Mouse (Mus musculus) embryonic facial prominence, embryonic 15.5 days (tissue): ENCODE measurements around the gene N4bp3. TPM values are rescaled to one million over a fixed set of nuclear protein-coding genes. Genes with fewer than 3 reads are reported as not detected.

ENCODE experiments used
- ATAC-seq: fragments of 200-750 bp; cut with Nextera tagmentation; 2 replicates; pipeline ENCODE4 v1.8.0; 2017; ENCODE audit warnings: low read depth, moderate TSS enrichment; ENCODE audit not compliant: insufficient number of reproducible peaks, low FRiP score, low TSS enrichment
- H3K27ac ChIP-seq: fragments of 300-500 bp; sonication (generic); replicated peaks from 2 replicates; pipeline ENCODE4 v1.5.1; 2015; ENCODE audit warnings: mild to moderate bottlenecking, inconsistent platforms
- H3K27me3 ChIP-seq: fragments of 300-500 bp; sonication (generic); 2 replicates; pipeline ENCODE4 v1.6.1; 2015; ENCODE audit warnings: inconsistent platforms
- H3K36me3 ChIP-seq: fragments of 300-500 bp; sonication (generic); 2 replicates; pipeline ENCODE4 v1.6.1; 2015; ENCODE audit warnings: mild to moderate bottlenecking, inconsistent platforms
- H3K4me1 ChIP-seq: fragments of 300-500 bp; sonication (generic); 2 replicates; pipeline ENCODE4 v1.6.1; 2015; ENCODE audit warnings: inconsistent platforms
- H3K4me2 ChIP-seq: fragments of 300-500 bp; sonication (generic); replicated peaks from 2 replicates; pipeline ENCODE4 v1.6.1; 2015; ENCODE audit warnings: mild to moderate bottlenecking, inconsistent platforms
- H3K4me3 ChIP-seq: fragments of 300-500 bp; sonication (generic); replicated peaks from 2 replicates; pipeline ENCODE4 v1.5.1; 2015; ENCODE audit warnings: mild to moderate bottlenecking, inconsistent platforms
- H3K9ac ChIP-seq: fragments of 300-500 bp; sonication (generic); 2 replicates; pipeline ENCODE4 v1.6.1; 2015; ENCODE audit warnings: inconsistent platforms
- H3K9me3 ChIP-seq: fragments of 300-500 bp; sonication (generic); replicated peaks from 2 replicates; pipeline ENCODE4 v1.6.1; 2016; ENCODE audit warnings: inconsistent platforms
- WGBS: fragments of 180-500 bp; shearing (Covaris S2); methylation state at CpG from one replicate; pipeline ENCODE4 v1.1.7; 2015; 5-methylcytosine and 5-hydroxymethylcytosine counted together
- polyA plus RNA-seq: library from polyadenylated mRNA; unstranded; fragments of >200 nt; fragmentation: Nextera tagmentation; extraction: Ambion mirVana; gene quantifications from 2 replicates; pipeline ENCODE4 v1.2.1, GENCODE M21; 2015

N4bp3 gene
- polyA plus RNA-seq, 1 experiment from 2014 or later: 41.0 TPM

- Histone ChIP-seq H3K4me3 (no peak overlapping the region), H3K4me2 (no peak overlapping the region), H3K4me1 (peaks cover 42% of the 10 kb centered on the region), H3K27me3 (no peaks in the 10 kb centered on the region), H3K9ac (no peak overlapping the region), H3K36me3 (no peaks in the 10 kb centered on the region), H3K9me3 (no peaks in the 10 kb centered on the region), H3K27ac (no peak overlapping the region)
- no peak for ATAC-seq
- 87% methylated on average over 4 of the region's 4 CpGs for WGBS
Measured at GRCm38 (mm10) chr11:51652889-51653418, 2.3 kb upstream of the N4bp3 start.

DNA sequence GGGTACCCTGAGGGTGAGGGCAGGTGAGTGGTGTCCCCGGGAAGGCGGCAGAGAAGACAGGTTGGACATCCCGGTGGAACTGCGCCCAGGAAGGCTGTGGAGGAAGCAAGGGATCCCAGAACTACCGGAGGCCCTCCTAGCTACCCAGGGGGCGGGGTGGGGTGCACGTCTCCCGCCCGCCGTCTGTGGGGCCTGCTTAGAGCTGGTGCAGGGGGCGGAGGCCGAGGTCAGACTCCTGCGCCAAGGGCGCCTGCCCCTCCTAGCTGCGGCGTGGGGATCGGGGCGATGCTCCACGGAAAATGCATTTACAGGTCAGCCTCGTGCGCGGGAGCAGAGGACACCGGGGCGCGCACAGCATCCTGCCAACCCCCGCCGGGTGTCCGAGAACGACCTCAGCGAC is 381 bp downstream of the N4bp3 start:
- under 1% methylated on average over 30 of the region's 30 CpGs for WGBS

GRCm38 (mm10) chr11:51649889-51650199 is 798 bp downstream of the N4bp3 start:
- Histone ChIP-seq H3K4me2 (peak overlapping the region; percentile 97), H3K9me3 (no peaks in the 10 kb centered on the region), H3K36me3 (0 out of 2 replicates have a peak, but pooled peaks cover 8% of the 10 kb centered on the region), H3K4me1 (peaks cover 50% of the 10 kb centered on the region), H3K4me3 (peak overlapping the region; percentile 70), H3K27me3 (no peaks in the 10 kb centered on the region), H3K9ac (peak overlapping the region; percentile 62), H3K27ac (peak overlapping the region; percentile 83)
- WGBS: 4% methylated on average over 7 of the region's 7 CpGs
- no peak for ATAC-seq

More for the DNA sequence above, 381 bp downstream of the N4bp3 start:
- Histone ChIP-seq H3K27me3 (no peaks in the 10 kb centered on the region), H3K4me1 (peaks cover 47% of the 10 kb centered on the region), H3K4me2 (peak overlapping the region; percentile 97), H3K36me3 (0 out of 2 replicates have a peak, but pooled peaks cover 4% of the 10 kb centered on the region), H3K9me3 (no peaks in the 10 kb centered on the region), H3K4me3 (peak overlapping the region; percentile 70), H3K27ac (peak overlapping the region; percentile 83), H3K9ac (peak overlapping the region; percentile 62)
- no peak for ATAC-seq

GRCm38 (mm10) chr11:51649111-51649888 is 1.3 kb downstream of the N4bp3 start:
- H3K27me3 ChIP-seq: no peaks in the 10 kb centered on the region
- WGBS: 35% methylated on average over 11 of the region's 11 CpGs
- ATAC-seq: peak; percentile 37; the same call in 1 of the 2 replicates
- H3K9me3 ChIP-seq: no peaks in the 10 kb centered on the region
- H3K36me3 ChIP-seq: 0 out of 2 replicates have a peak, but pooled peaks cover 13% of the 10 kb centered on the region
- peak overlapping the region; percentile 83 for H3K27ac ChIP-seq
- peak overlapping the region; percentile 97 for H3K4me2 ChIP-seq
- peaks cover 50% of the 10 kb centered on the region for H3K4me1 ChIP-seq
- peak overlapping the region; percentile 62 for H3K9ac ChIP-seq
- peak overlapping the region; percentile 70 for H3K4me3 ChIP-seq

GRCm38 (mm10) chr11:51648566-51648965 is 2.1 kb downstream of the N4bp3 start:
- Histone ChIP-seq H3K4me1 (peaks cover 56% of the 10 kb centered on the region), H3K27ac (peak overlapping the region; percentile 77), H3K4me3 (peak overlapping the region; percentile 70), H3K36me3 (0 out of 2 replicates have a peak, but pooled peaks cover 13% of the 10 kb centered on the region), H3K9me3 (no peaks in the 10 kb centered on the region), H3K27me3 (no peaks in the 10 kb centered on the region), H3K4me2 (peak overlapping the region; percentile 97), H3K9ac (no peak overlapping the region)
- 26% methylated on average over 3 of the region's 3 CpGs for whole genome bisulfite sequencing
- ATAC-seq: no peak

DNA sequence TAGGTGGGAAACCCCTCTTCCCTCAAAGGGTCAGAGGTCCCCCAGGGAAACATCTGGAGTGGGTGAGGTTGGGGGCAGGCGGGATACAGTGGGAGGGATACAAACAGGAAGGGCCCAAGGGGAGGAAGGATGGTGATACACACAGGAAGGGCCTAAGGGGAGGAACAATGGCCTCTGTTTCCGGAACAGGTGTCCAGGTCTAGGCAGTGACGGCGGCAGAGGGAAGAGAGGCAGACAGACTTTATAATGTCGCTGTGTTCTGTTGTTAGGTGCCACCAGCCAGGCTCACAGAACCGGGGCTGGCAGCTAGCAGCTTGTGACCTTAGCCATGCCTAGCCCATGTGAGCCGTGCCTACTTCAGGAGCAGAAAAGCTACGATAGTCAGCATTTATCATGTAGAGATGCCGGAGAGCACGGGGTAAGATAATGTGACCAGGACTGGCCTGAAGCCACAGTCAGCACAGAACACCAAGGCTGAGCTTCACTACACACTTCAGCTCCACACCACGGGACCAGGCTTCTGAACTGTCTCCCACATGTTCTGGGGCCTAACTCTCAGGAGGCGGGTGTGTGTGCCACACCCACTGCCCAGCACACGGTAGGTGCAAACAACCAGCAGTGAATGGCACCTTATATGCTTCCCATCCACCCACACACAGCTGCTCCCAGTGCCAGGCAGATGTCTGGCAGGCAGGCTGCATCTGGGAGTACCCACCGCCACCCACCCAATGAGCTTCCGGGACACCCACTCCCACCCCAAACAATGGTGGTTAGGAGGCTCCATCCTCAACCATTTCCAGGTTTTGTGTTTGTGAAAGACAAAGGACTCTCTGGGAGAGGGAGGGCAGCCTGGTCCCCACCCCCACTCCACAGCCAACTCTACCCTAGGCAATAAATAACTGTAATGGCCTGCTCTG is 3.6 kb downstream of the N4bp3 start:
- Histone ChIP-seq H3K4me1 (peaks cover 68% of the 10 kb centered on the region), H3K27me3 (no peaks in the 10 kb centered on the region), H3K36me3 (peaks cover 20% of the 10 kb centered on the region; the same call in 1 of the 2 replicates), H3K9ac (no peak overlapping the region), H3K27ac (peak overlapping the region; percentile 44; the same call in 1 of the 2 replicates), H3K9me3 (no peaks in the 10 kb centered on the region), H3K4me3 (no peak overlapping the region), H3K4me2 (peak overlapping the region; percentile 13; the same call in 1 of the 2 replicates)
- 56% methylated on average over 15 of the region's 15 CpGs for WGBS
- ATAC-seq: no peak

DNA sequence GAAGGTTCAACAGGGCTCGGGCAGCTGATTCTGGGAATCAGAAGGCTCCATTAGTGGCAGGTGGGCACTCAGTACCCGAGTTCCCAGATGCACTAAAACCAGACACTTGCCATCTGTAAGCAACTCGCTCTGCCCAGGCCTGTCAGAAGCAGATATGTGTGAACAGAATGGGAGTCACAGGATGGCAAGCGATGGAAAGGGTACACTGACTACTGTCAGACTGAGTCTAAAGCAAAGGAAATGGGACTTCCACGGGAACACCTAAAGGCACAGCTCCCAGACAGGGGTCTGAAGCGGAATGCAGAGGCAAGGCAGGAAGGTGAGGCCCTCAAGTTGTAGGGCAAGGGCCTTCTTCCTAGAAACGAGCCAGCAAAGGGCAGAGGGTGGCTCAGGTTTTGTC is 4.4 kb downstream of the N4bp3 start:
- Histone ChIP-seq H3K27ac (0 out of 2 replicates have a peak overlapping the region, but pooled peaks have one; percentile 39), H3K4me3 (no peak overlapping the region), H3K36me3 (peaks cover 20% of the 10 kb centered on the region; the same call in 1 of the 2 replicates), H3K9ac (no peak overlapping the region), H3K4me2 (no peak overlapping the region), H3K4me1 (peaks cover 68% of the 10 kb centered on the region), H3K9me3 (no peaks in the 10 kb centered on the region), H3K27me3 (no peaks in the 10 kb centered on the region)
- WGBS: 66% methylated on average over 7 of the region's 7 CpGs
- no peak for ATAC-seq

DNA sequence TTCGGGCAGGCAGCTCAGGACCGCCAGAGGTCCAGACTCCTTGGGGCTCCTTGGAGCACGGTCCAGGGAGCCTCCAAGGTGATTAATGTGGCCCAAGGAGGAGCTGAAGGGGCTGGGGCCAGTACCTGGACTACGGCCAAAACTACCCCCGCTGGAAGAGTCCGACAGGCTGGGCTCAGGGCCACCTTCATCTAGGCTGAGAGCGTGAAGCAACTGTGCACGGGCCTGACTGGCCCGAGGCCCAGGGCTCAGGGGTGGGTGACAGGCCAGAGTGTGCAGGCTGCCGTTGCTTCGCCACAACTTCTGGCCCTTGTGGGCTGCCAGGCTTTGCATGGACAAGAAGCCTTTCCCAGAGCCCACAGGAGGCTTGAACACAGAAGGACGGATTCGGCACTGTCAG is 5.3 kb downstream of the N4bp3 start:
- H3K4me2 ChIP-seq: no peak overlapping the region
- peaks cover 75% of the 10 kb centered on the region for H3K4me1 ChIP-seq
- H3K9me3 ChIP-seq: no peaks in the 10 kb centered on the region
- peaks cover 20% of the 10 kb centered on the region; the same call in 1 of the 2 replicates for H3K36me3 ChIP-seq
- ATAC-seq: no peak
- no peak overlapping the region for H3K9ac ChIP-seq
- no peak overlapping the region for H3K4me3 ChIP-seq
- whole genome bisulfite sequencing: 82% methylated on average over 13 of the region's 13 CpGs
- no peak overlapping the region for H3K27ac ChIP-seq
- no peaks in the 10 kb centered on the region for H3K27me3 ChIP-seq

- Histone ChIP-seq H3K4me2 (peak overlapping the region; percentile 21; the same call in 1 of the 2 replicates), H3K9ac (no peak overlapping the region), H3K4me1 (peaks cover 68% of the 10 kb centered on the region), H3K27me3 (no peaks in the 10 kb centered on the region), H3K9me3 (no peaks in the 10 kb centered on the region), H3K36me3 (peaks cover 20% of the 10 kb centered on the region; the same call in 1 of the 2 replicates), H3K27ac (peak overlapping the region; percentile 79), H3K4me3 (no peak overlapping the region)
- WGBS: 76% methylated on average over 16 of the region's 16 CpGs
- no peak for ATAC-seq
Measured at GRCm38 (mm10) chr11:51644217-51644616, 6.4 kb downstream of the N4bp3 start.

DNA sequence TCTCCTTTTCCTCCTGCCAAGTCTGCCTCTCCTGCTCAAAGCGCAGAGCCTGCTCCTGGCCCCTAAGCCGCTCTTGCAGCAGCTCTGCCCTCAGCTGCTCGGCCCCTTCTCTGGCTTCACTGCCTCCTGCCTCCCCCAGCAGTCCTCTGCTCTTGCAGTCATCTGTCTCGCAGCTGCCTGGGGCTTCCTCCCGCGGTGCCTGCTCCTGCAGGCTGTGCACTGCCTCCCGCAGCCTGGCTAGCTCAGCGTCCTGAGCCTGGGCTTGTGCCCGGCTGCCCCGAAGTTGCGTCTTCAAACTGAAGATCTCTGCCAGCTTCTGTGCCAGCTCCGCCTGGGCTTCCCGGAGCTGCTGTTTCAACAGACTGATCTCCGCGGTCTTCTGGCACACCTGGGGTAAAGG is 6.9 kb downstream of the N4bp3 start:
- H3K4me1 ChIP-seq: peaks cover 63% of the 10 kb centered on the region
- H3K36me3 ChIP-seq: peaks cover 20% of the 10 kb centered on the region; the same call in 1 of the 2 replicates
- H3K4me3 ChIP-seq: no peak overlapping the region; the same call in 1 of the 2 replicates
- peak overlapping the region; percentile 21; the same call in 1 of the 2 replicates for H3K4me2 ChIP-seq
- 42% methylated on average over 15 of the region's 15 CpGs for WGBS
- no peaks in the 10 kb centered on the region for H3K9me3 ChIP-seq
- H3K27ac ChIP-seq: peak overlapping the region; percentile 79
- ATAC-seq: peak; percentile 7; the same call in 1 of the 2 replicates
- no peaks in the 10 kb centered on the region for H3K27me3 ChIP-seq
- no peak overlapping the region for H3K9ac ChIP-seq
